Mouse (Mus musculus) inflammation-experienced regulatory T-cells, adult 6 months (primary cell): Measurements from ENCODE around the gene Mettl21c. TPM values are rescaled to one million over a fixed set of nuclear protein-coding genes. Genes with fewer than 3 reads are reported as not detected.

ENCODE experiments used
- polyA plus RNA-seq, 3 experiments: library from polyadenylated mRNA; unstranded; fragments of 100-300 nt; shearing (Covaris generic); gene quantifications; one replicate each; pipeline ENCODE4 v1.2.1; 2017

Gene Mettl21c
- polyA plus RNA-seq, 3 experiments from 2014 or later = 2.0 to 2.4 (median 2.1) TPM

Other genes with a start within 250 kb of the Mettl21c start
- 10 to 100 TPM; 11.7 to 20.0 (median 15.8) TPM for gene Uxs1, start 192.2 kb downstream of the Mettl21c start, polyA plus RNA-seq
- 100 to 1,000 TPM; 116 to 130 (median 128) TPM for gene Tpp2, start 86.4 kb downstream of the Mettl21c start, polyA plus RNA-seq
- gene Gm8251, start 41.9 kb upstream of the Mettl21c start, polyA plus RNA-seq = under 1 TPM in 2 of 3 experiments, not detected in 1; 0.12 to 0.16 TPM
- gene Tex30, start 82.4 kb upstream of the Mettl21c start, polyA plus RNA-seq = 10 to 100 TPM; 36.4 to 83.3 (median 44.5) TPM
- gene Kdelc1, start 98.8 kb upstream of the Mettl21c start, polyA plus RNA-seq = 10 to 100 TPM; 15.7 to 22.5 (median 16.8) TPM
- 10 to 100 TPM; 13.8 to 18.3 (median 18.1) TPM for gene Bivm, start 98.9 kb upstream of the Mettl21c start, polyA plus RNA-seq
- gene Ercc5, start 127.7 kb upstream of the Mettl21c start, polyA plus RNA-seq = 10 to 100 TPM; 14.8 to 17.8 (median 17.7) TPM
- gene Mettl21e, start 198.9 kb upstream of the Mettl21c start, polyA plus RNA-seq = not detected